Mouse (Mus musculus) testis, adult 2 months (tissue): ENCODE measurements around the gene Olfr683.

Source experiments
- CTCF ChIP-seq: fragments of 200-500 bp; IDR thresholded peaks from 2 replicates; pipeline ENCODE4 v1.5.1; 2012; ENCODE audit warnings: low read depth, mild to moderate bottlenecking, inconsistent platforms, low read length, moderate library complexity; ENCODE audit not compliant: control insufficient read depth, insufficient read depth, insufficient replicate concordance
- POLR2A ChIP-seq: fragments of 200-500 bp; IDR thresholded peaks from 2 replicates; pipeline ENCODE4 v1.6.1; 2012; ENCODE audit warnings: low read depth, mild to moderate bottlenecking, inconsistent platforms, low read length, moderate library complexity; ENCODE audit not compliant: control insufficient read depth

DNA sequence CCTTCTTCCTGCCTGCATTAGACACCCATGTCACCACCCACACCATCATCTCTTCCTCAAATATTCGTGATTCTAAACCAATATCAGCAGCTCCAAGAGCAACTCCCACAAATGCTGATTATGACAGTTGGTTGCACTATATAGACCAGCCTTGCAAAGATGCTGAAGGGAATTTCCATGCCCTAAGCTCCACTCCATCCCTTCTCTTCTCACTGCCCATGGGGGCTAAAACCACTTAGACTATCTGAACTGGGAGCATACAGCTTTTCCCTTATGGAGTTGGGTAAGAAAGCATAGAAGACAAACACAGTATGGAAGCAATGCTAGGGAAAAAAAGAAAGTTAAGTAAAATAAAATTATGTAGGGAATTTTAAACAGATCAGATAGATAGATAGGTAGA is at the start of gene Olfr683:
- no peak for TF ChIP-seq CTCF
- no peak for TF ChIP-seq POLR2A
